Mouse (Mus musculus) megakaryocyte, embryonic 14.5 days (primary cell): ENCODE results near the gene C030005K15Rik. TPM values are rescaled to one million over a fixed set of nuclear protein-coding genes. Genes with fewer than 3 reads are reported as not detected.
"Not testable (repeated sequence)": the region's sequence is repeated elsewhere in the genome, so short reads cannot be mapped to it uniquely, and the experiment has no call there.

Source experiments
- H3K27me3 ChIP-seq: replicated peaks from 2 replicates; pipeline ENCODE3; 2012; ENCODE audit warnings: inconsistent platforms
- H3K36me3 ChIP-seq: replicated peaks from 2 replicates; pipeline ENCODE3; 2012; ENCODE audit warnings: low read length, inconsistent platforms, mixed read lengths
- H3K4me1 ChIP-seq: 2 replicates; pipeline ENCODE4 v1.6.1; 2012; ENCODE audit warnings: inconsistent platforms
- H3K4me3 ChIP-seq: replicated peaks from 2 replicates; pipeline ENCODE3; 2012; ENCODE audit warnings: moderate library complexity, mild to moderate bottlenecking, inconsistent platforms
- H3K9me3 ChIP-seq: 2 replicates; pipeline ENCODE4 v1.6.1; 2012; ENCODE audit warnings: inconsistent platforms
- FLI1 ChIP-seq: IDR thresholded peaks from 2 replicates; pipeline ENCODE4 v1.6.1; 2012; ENCODE audit warnings: low read length, inconsistent platforms, mixed read lengths
- GATA1 ChIP-seq: IDR thresholded peaks from 3 replicates; pipeline ENCODE4 v1.6.1; 2012; ENCODE audit warnings: mixed read lengths, low read length, inconsistent platforms, borderline replicate concordance
- polyA plus RNA-seq: library from polyadenylated mRNA; stranded (reverse); fragments of >175 nt; gene quantifications from 2 replicates; pipeline ENCODE4 v1.2.3, GENCODE M21; 2012; ENCODE audit warnings: low replicate concordance; ENCODE audit not compliant: insufficient read depth

C030005K15Rik gene
- not detected in 2 replicates for polyA plus RNA-seq

GRCm38 (mm10) chr10:97726655-97727054 lies at the start of gene C030005K15Rik:
Gene C030005K15Rik, minus strand, starts transcription at chr10:97726755.
- H3K27me3 ChIP-seq, H3K4me3 ChIP-seq, H3K4me1 ChIP-seq, H3K36me3 ChIP-seq: not testable (repeated sequence)
- H3K9me3 ChIP-seq: peaks cover 10% of the 10 kb centered on the region

- Histone ChIP-seq H3K36me3 (no peaks in the 10 kb centered on the region), H3K9me3 (peaks cover 6% of the 10 kb centered on the region; the same call in 1 of the 2 replicates), H3K4me1 (no peaks in the 10 kb centered on the region), H3K27me3 (no peaks in the 10 kb centered on the region), H3K4me3 (no peak overlapping the region)
- TF ChIP-seq FLI1 (no peak), GATA1 (no peak)
Measured at GRCm38 (mm10) chr10:97768171-97768749, 41.7 kb upstream of the C030005K15Rik start.

- Histone ChIP-seq H3K9me3 (no peaks in the 10 kb centered on the region), H3K4me1 (no peaks in the 10 kb centered on the region), H3K36me3 (no peaks in the 10 kb centered on the region), H3K27me3 (no peaks in the 10 kb centered on the region), H3K4me3 (no peak overlapping the region)
- no peak for TF ChIP-seq FLI1
- TF ChIP-seq GATA1: no peak
Measured at GRCm38 (mm10) chr10:97753821-97754220, 27.3 kb upstream of the C030005K15Rik start.

GRCm38 (mm10) chr10:97747231-97747630 lies 20.7 kb upstream of the C030005K15Rik start:
- Histone ChIP-seq H3K9me3 (peaks cover 13% of the 10 kb centered on the region), H3K27me3 (no peaks in the 10 kb centered on the region), H3K36me3 (no peaks in the 10 kb centered on the region), H3K4me3 (no peak overlapping the region), H3K4me1 (no peaks in the 10 kb centered on the region)
- TF ChIP-seq GATA1 (no peak), FLI1 (no peak)

GRCm38 (mm10) chr10:97725929-97726328 lies 626 bp downstream of the C030005K15Rik start:
- H3K9me3 ChIP-seq: peaks cover 10% of the 10 kb centered on the region
- TF ChIP-seq GATA1: no peak
- no peak for TF ChIP-seq FLI1
- no peak overlapping the region for H3K4me3 ChIP-seq
- H3K4me1 ChIP-seq: no peaks in the 10 kb centered on the region
- no peaks in the 10 kb centered on the region for H3K36me3 ChIP-seq
- no peaks in the 10 kb centered on the region for H3K27me3 ChIP-seq

GRCm38 (mm10) chr10:97722709-97723108 lies 3.8 kb downstream of the C030005K15Rik start:
- Histone ChIP-seq H3K27me3 (no peaks in the 10 kb centered on the region), H3K4me3 (no peak overlapping the region), H3K9me3 (peaks cover 4% of the 10 kb centered on the region), H3K36me3 (no peaks in the 10 kb centered on the region), H3K4me1 (no peaks in the 10 kb centered on the region)
- no peak for TF ChIP-seq GATA1
- no peak for TF ChIP-seq FLI1

- Histone ChIP-seq H3K9me3 (peaks cover 4% of the 10 kb centered on the region), H3K4me3 (no peak overlapping the region), H3K36me3 (no peaks in the 10 kb centered on the region), H3K4me1 (no peaks in the 10 kb centered on the region), H3K27me3 (no peaks in the 10 kb centered on the region)
- no peak for TF ChIP-seq GATA1
- TF ChIP-seq FLI1: no peak
Measured at GRCm38 (mm10) chr10:97720625-97721024, 5.9 kb downstream of the C030005K15Rik start.

- Histone ChIP-seq H3K4me1 (no peaks in the 10 kb centered on the region), H3K4me3 (no peak overlapping the region), H3K27me3 (no peaks in the 10 kb centered on the region), H3K36me3 (no peaks in the 10 kb centered on the region), H3K9me3 (peaks cover 4% of the 10 kb centered on the region)
- TF ChIP-seq GATA1 (no peak), FLI1 (no peak)
Measured at GRCm38 (mm10) chr10:97718021-97718420, 8.5 kb downstream of the C030005K15Rik start.

GRCm38 (mm10) chr10:97717233-97717632 lies 9.3 kb downstream of the C030005K15Rik start:
- no peak overlapping the region for H3K4me3 ChIP-seq
- no peaks in the 10 kb centered on the region for H3K9me3 ChIP-seq
- H3K27me3 ChIP-seq: no peaks in the 10 kb centered on the region
- TF ChIP-seq GATA1 (no peak), FLI1 (no peak)
- no peaks in the 10 kb centered on the region for H3K36me3 ChIP-seq
- H3K4me1 ChIP-seq: no peaks in the 10 kb centered on the region

GRCm38 (mm10) chr10:97715289-97715906 lies 11.2 kb downstream of the C030005K15Rik start:
- Histone ChIP-seq H3K4me1 (no peaks in the 10 kb centered on the region), H3K9me3 (no peaks in the 10 kb centered on the region), H3K27me3 (no peaks in the 10 kb centered on the region), H3K36me3 (no peaks in the 10 kb centered on the region), H3K4me3 (no peak overlapping the region)
- TF ChIP-seq FLI1 (no peak), GATA1 (no peak)
